Mouse (Mus musculus) ES-E14 (cell line): ENCODE results near the gene Fblim1. TPM values are rescaled to one million over a fixed set of nuclear protein-coding genes. Genes with fewer than 3 reads are reported as not detected.
A peak's percentile ranks its signal among the peaks of the same experiment; 100 is the strongest.
"Not testable (repeated sequence)": the region's sequence is repeated elsewhere in the genome, so short reads cannot be mapped to it uniquely, and the experiment has no call there.

Experiments used
- DNase-seq: peaks from one replicate; pipeline ENCODE4 v3.0.0-alpha.2; 2013; ENCODE audit warnings: low read depth, low spot score
- H3K27ac ChIP-seq: 2 replicates; pipeline ENCODE4 v1.5.1; 2012; ENCODE audit warnings: low read depth, mild to moderate bottlenecking, low read length, moderate library complexity, mixed read lengths; ENCODE audit not compliant: poor library complexity, insufficient read depth, severe bottlenecking
- H3K36me3 ChIP-seq: 2 replicates; pipeline ENCODE4 v1.6.1; 2012; ENCODE audit warnings: mild to moderate bottlenecking, low read length, moderate library complexity, mixed read lengths; ENCODE audit not compliant: control insufficient read depth, poor library complexity, insufficient read depth, severe bottlenecking
- H3K4me1 ChIP-seq, 2 experiments: fragments of 150-350 bp in 1 of 2; sonication (generic) in 1 of 2; 2 replicates each; pipeline ENCODE4 v1.6.1; 2012; ENCODE audit warnings: low read length in 2 of 2, mild to moderate bottlenecking in 1 of 2, mixed read lengths in 1 of 2; ENCODE audit not compliant: control insufficient read depth in 2 of 2, insufficient read depth in 2 of 2, poor library complexity in 1 of 2
- H3K4me3 ChIP-seq, 2 experiments: fragments of 150-350 bp in 1 of 2; sonication (generic) in 1 of 2; 2 replicates each; pipeline ENCODE4 v1.5.1; 2012; ENCODE audit warnings: low read length in 2 of 2, low read depth in 1 of 2, mild to moderate bottlenecking in 1 of 2, mixed read lengths in 1 of 2; ENCODE audit not compliant: insufficient read depth in 1 of 2, poor library complexity in 1 of 2, severe bottlenecking in 1 of 2
- H3K9ac ChIP-seq: 2 replicates; pipeline ENCODE4 v1.6.1; 2012; ENCODE audit warnings: low read depth, mild to moderate bottlenecking, low read length, mixed read lengths; ENCODE audit not compliant: poor library complexity, insufficient read depth, severe bottlenecking
- H3K9me3 ChIP-seq: fragments of 150-350 bp; sonication (generic); 2 replicates; pipeline ENCODE4 v1.6.1; 2012; ENCODE audit warnings: low read depth, mild to moderate bottlenecking, low read length; ENCODE audit not compliant: control insufficient read depth, insufficient read depth
- CHD2 ChIP-seq: IDR thresholded peaks from 2 replicates; pipeline ENCODE4 v1.6.1; 2014; ENCODE audit warnings: mild to moderate bottlenecking, low read depth, low read length, inconsistent platforms
- HCFC1 ChIP-seq: IDR thresholded peaks from 2 replicates; pipeline ENCODE4 v1.6.1; 2012; ENCODE audit warnings: low read length, inconsistent platforms, borderline replicate concordance; ENCODE audit not compliant: insufficient read depth
- MAFK ChIP-seq: IDR thresholded peaks from 2 replicates; pipeline ENCODE4 v1.6.1; 2014; ENCODE audit warnings: mild to moderate bottlenecking, low read depth, low read length, inconsistent platforms; ENCODE audit not compliant: insufficient read depth
- ZC3H11A ChIP-seq: IDR thresholded peaks from 2 replicates; pipeline ENCODE4 v1.6.1; 2012; ENCODE audit warnings: low read depth, mild to moderate bottlenecking, inconsistent platforms, low read length, borderline replicate concordance
- ZNF384 ChIP-seq: IDR thresholded peaks from 2 replicates; pipeline ENCODE4 v1.6.1; 2012; ENCODE audit warnings: low read depth, low read length, inconsistent platforms
- in situ Hi-C, 2 experiments: fragments of 600-800 bp; cut with MboI; formaldehyde crosslinking; loops; one replicate each; pipeline ENCODE4 v1.15.1; 2025; ENCODE audit warnings: low sequenced_read_pairs in 2 of 2, inconsistent platforms in 1 of 2; ENCODE audit not compliant: unreplicated experiment in 2 of 2
- total RNA-seq: library from RNA; depleted of rRNA; stranded (reverse); fragments of 300-350 nt; gene quantifications from 2 replicates; pipeline ENCODE4 v1.2.3, GENCODE M21; 2012

Fblim1 gene
- total RNA-seq, 1 experiment: 71.3 TPM

DNA sequence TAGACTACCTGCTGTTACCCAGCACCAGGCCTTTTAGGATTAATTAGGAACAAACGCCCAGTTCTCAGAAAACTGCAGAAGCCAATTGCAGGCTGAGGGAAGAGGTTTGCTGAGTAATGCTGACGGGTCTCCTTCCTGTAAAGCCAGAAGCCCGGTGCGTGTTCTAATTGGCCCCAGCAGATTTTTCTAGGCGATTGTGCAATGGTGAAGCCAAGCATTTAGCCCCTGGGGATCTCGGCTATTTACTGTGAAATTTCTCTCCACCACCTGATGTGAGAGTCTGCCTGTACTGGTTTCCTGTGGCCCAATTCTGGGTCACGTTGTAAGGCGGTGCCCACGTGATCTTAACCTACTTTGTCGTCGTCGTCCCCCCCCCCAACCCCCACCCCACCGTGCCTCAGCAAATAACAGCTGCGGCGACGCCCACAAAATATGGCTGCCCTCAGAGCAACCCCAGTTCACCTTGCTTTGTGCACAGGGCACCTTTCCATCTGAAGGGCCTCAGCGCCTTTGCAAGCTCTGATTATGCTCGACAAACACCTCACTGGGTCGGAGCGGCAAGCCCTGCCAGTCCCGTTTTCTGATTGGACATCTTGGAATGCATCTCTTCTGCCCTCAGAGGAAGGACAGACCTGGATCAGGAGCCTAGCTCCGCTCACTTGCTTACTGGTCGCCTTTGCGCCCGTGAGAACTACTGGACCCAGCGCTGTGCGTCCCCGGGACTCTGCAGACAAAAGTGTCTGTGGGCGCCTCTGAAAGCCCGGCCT lies 46.6 kb downstream of the Fblim1 start:
- no peak for DNase-seq
- H3K36me3 ChIP-seq: peaks cover 3% of the 10 kb centered on the region; the same call in 1 of the 2 replicates
- TF ChIP-seq ZNF384 (no peak), MAFK (peak; percentile 97)
- peak overlapping the region; percentile 98 for H3K27ac ChIP-seq
- peak overlapping the region; percentile 81 for H3K9ac ChIP-seq
- in situ Hi-C loops: no loop called here
- H3K4me3 ChIP-seq: peak overlapping the region; percentile 59 to 61
- H3K4me1 ChIP-seq: peaks cover 13 to 25% of the 10 kb centered on the region in 2 experiments
- no peaks in the 10 kb centered on the region for H3K9me3 ChIP-seq

DNA sequence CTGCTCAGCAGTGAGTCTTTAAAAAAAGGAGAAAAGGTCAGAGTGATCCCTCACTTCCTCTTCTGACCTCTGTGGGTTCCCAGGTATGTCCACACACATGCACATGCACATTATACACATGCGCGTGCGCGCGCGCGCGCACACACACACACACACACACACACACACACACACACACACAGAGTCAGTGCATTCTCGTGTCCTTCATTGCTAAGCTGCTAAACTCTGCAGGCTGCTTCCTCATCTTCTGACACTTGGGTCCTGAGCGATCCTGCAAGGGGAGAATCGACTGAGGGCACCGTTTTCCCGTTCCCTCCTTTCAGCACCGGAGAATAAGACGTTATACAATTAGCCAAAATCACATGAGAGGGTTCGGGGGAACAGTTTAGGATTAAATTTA lies 47.2 kb downstream of the Fblim1 start:
- in situ Hi-C loops: no loop called here
- Histone ChIP-seq H3K4me1 (peaks cover 11 to 22% of the 10 kb centered on the region in 2 experiments), H3K4me3 (peak overlapping the region; percentile 2 to 27), H3K9ac (peak overlapping the region; percentile 18), H3K27ac (peak overlapping the region; percentile 98), H3K9me3 (no peaks in the 10 kb centered on the region), H3K36me3 (peaks cover 3% of the 10 kb centered on the region; the same call in 1 of the 2 replicates)
- TF ChIP-seq HCFC1: 0 out of 2 replicates have a peak, but pooled peaks have one; percentile 4
- TF ChIP-seq ZNF384: no peak
- no peak for DNase-seq

DNA sequence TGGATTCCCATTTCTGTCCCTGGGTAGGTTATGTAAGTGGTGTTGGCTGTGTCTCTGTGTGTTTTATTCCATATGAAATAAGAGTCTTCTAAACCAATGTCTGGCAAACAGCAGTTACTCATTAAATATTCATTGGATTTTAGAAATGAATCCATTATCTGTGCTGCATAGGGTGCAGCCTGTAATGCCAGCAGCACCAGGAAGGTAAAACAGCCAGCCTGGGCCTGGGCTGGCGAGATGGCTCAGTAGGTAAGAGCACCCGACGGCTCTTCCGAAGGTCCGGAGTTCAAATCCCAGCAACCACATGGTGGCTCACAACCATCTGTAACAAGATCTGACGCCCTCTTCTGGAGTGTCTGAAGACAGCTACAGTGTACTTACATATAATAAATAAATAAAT lies 49.7 kb downstream of the Fblim1 start:
- H3K4me3 ChIP-seq, in situ Hi-C loops, H3K9ac ChIP-seq, DNase-seq, H3K9me3 ChIP-seq, H3K27ac ChIP-seq, H3K36me3 ChIP-seq: not testable (repeated sequence)
- peaks cover 13 to 15% of the 10 kb centered on the region in 2 experiments for H3K4me1 ChIP-seq

DNA sequence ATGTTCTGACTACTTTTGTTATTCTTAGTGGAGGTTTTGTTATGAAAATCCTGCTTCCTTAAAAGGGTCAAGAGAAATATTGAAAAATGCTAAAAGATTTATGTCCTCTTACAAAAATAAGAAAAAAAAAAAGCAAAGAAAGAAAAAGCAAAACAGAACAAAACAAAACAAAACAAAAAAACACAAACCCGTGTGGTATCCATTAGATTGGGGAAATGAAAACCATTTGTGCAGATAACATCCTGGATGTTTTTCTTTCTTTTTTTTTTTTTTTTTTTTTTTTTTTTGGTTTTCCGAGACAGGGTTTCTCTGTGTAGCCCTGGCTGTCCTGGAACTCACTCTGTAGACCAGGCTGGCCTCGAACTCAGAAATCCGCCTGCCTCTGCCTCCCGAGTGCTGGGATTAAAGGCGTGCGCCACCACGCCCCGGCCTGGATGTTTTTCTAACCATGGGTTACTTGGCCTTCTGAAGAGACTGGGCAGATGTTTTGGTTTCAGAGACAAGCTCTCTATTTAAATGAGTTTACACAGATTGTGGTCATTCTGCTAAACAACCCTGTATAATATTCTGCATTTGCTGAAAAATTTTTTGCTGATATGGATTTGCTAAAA lies 51.5 kb downstream of the Fblim1 start:
- H3K27ac ChIP-seq: not testable (repeated sequence)

DNA sequence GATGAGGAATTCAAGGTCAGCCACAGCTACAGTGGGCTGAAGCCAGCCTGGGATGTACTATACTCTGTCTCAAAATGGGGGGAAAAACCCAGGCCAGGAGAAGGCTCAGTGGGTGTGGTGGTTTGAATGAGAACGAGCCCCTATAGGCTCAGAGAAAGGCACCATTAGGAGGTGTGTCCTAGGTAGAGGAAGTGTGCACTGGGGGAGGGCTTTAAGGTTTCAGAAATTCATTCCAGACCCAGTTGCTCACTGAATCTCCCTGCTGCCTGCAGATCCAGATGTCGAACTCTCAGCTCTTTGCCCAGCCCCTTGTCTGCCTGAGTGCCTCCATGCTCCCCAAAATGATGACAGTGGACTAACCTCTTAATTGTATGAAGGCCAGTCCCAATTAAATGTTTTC lies 53.4 kb downstream of the Fblim1 start:
- Histone ChIP-seq H3K9me3 (no peaks in the 10 kb centered on the region), H3K4me1 (peaks cover 5 to 8% of the 10 kb centered on the region in 2 experiments; a peak in 2 of 4 replicates), H3K36me3 (0 out of 2 replicates have a peak, but pooled peaks cover 2% of the 10 kb centered on the region), H3K4me3 (no peak overlapping the region), H3K27ac (no peak overlapping the region), H3K9ac (no peak overlapping the region)
- in situ Hi-C loops: no loop called here
- DNase-seq: no peak
- no peak for TF ChIP-seq ZC3H11A
- TF ChIP-seq MAFK: no peak
- TF ChIP-seq CHD2: no peak
- no peak for TF ChIP-seq ZNF384
- TF ChIP-seq HCFC1: no peak

More for the DNA sequence above, 51.5 kb downstream of the Fblim1 start:
- peak; percentile 64 for TF ChIP-seq ZNF384
- in situ Hi-C loops, H3K36me3 ChIP-seq, H3K9ac ChIP-seq, H3K9me3 ChIP-seq, H3K4me3 ChIP-seq, DNase-seq: not testable (repeated sequence)
- H3K4me1 ChIP-seq: peaks cover 9 to 14% of the 10 kb centered on the region in 2 experiments; a peak in 3 of 4 replicates
